Mouse (Mus musculus) cortical plate, adult 2 months (tissue): Measurements from ENCODE around the gene Cog3. TPM values are rescaled to one million over a fixed set of nuclear protein-coding genes. Genes with fewer than 3 reads are reported as not detected.

Experiments
- H3K27ac ChIP-seq: fragments of 200-500 bp; 2 replicates; pipeline ENCODE4 v1.5.1; 2012; ENCODE audit warnings: low read length, control low read depth, inconsistent platforms; ENCODE audit not compliant: insufficient read depth
- H3K4me1 ChIP-seq: fragments of 200-500 bp; 2 replicates; pipeline ENCODE4 v1.6.1; 2011; ENCODE audit warnings: low read length; ENCODE audit not compliant: control insufficient read depth, insufficient read depth
- H3K4me3 ChIP-seq: fragments of 200-500 bp; 2 replicates; pipeline ENCODE4 v1.5.1; 2011; ENCODE audit warnings: mild to moderate bottlenecking, low read length, control low read depth; ENCODE audit not compliant: insufficient read depth
- CTCF ChIP-seq: fragments of 200-500 bp; IDR thresholded peaks from 2 replicates; pipeline ENCODE4 v1.5.1; 2011; ENCODE audit warnings: mild to moderate bottlenecking, control low read depth, low read length; ENCODE audit not compliant: insufficient read depth; ENCODE audit errors: extremely low read depth
- POLR2A ChIP-seq: fragments of 200-500 bp; IDR thresholded peaks from 2 replicates; pipeline ENCODE4 v1.6.1; 2011; ENCODE audit warnings: mild to moderate bottlenecking, low read length, control low read depth; ENCODE audit not compliant: insufficient read depth; ENCODE audit errors: extremely low read depth
- polyA plus RNA-seq: library from polyadenylated mRNA; depleted of rRNA; stranded (reverse); fragments of >200 nt; gene quantifications from 2 replicates; pipeline ENCODE4 v1.2.3, GENCODE M21; 2012; rRNA removed

Gene Cog3
- polyA plus RNA-seq, result 24.3 and 24.4 TPM in 2 replicates

- peak within 1 kb of the TSS; percentile 85 for H3K4me3 ChIP-seq
- H3K27ac ChIP-seq, result peak within 1 kb of the TSS; percentile 50
Measured at GRCm38 (mm10) chr14:75753991-75754817, at the start of gene Cog3. TSS of gene Cog3 (minus strand) at chr14:75754517.

GRCm38 (mm10) chr14:75797769-75798386, 43.6 kb upstream of the Cog3 start:
- Histone ChIP-seq H3K4me3 (no peak overlapping the region), H3K4me1 (0 out of 2 replicates have a peak, but pooled peaks cover 1% of the 10 kb centered on the region), H3K27ac (no peak overlapping the region)
- TF ChIP-seq CTCF, result no peak
- no peak for TF ChIP-seq POLR2A

More at GRCm38 (mm10) chr14:75753991-75754817, at the start of gene Cog3:
- peaks cover 10% of the 10 kb centered on the region for H3K4me1 ChIP-seq
- TF ChIP-seq CTCF, result no peak
- 0 out of 2 replicates have a peak, but pooled peaks have one; percentile 26 for TF ChIP-seq POLR2A

- TF ChIP-seq CTCF, result no peak
- TF ChIP-seq POLR2A, result no peak
- no peak overlapping the region for H3K27ac ChIP-seq
- 0 out of 2 replicates have a peak, but pooled peaks cover 1% of the 10 kb centered on the region for H3K4me1 ChIP-seq
- H3K4me3 ChIP-seq, result no peak overlapping the region
Measured at GRCm38 (mm10) chr14:75795918-75796317, 41.6 kb upstream of the Cog3 start.

- no peak overlapping the region for H3K27ac ChIP-seq
- 0 out of 2 replicates have a peak, but pooled peaks cover 1% of the 10 kb centered on the region for H3K4me1 ChIP-seq
- no peak overlapping the region for H3K4me3 ChIP-seq
- TF ChIP-seq CTCF (no peak), POLR2A (no peak)
Measured at GRCm38 (mm10) chr14:75794726-75795125, 40.4 kb upstream of the Cog3 start.

- Histone ChIP-seq H3K4me1 (0 out of 2 replicates have a peak, but pooled peaks cover 1% of the 10 kb centered on the region), H3K27ac (no peak overlapping the region), H3K4me3 (no peak overlapping the region)
- TF ChIP-seq CTCF, result no peak
- no peak for TF ChIP-seq POLR2A
Measured at GRCm38 (mm10) chr14:75794324-75794723, 40.0 kb upstream of the Cog3 start.

GRCm38 (mm10) chr14:75793110-75793509, 38.8 kb upstream of the Cog3 start:
- TF ChIP-seq POLR2A (no peak), CTCF (no peak)
- Histone ChIP-seq H3K4me1 (0 out of 2 replicates have a peak, but pooled peaks cover 1% of the 10 kb centered on the region), H3K4me3 (no peak overlapping the region), H3K27ac (no peak overlapping the region)

- no peak overlapping the region for H3K27ac ChIP-seq
- no peak overlapping the region for H3K4me3 ChIP-seq
- H3K4me1 ChIP-seq, result peaks cover 1% of the 10 kb centered on the region; the same call in 1 of the 2 replicates
- TF ChIP-seq CTCF (no peak), POLR2A (no peak)
Measured at GRCm38 (mm10) chr14:75791372-75791771, 37.1 kb upstream of the Cog3 start.

GRCm38 (mm10) chr14:75790411-75790996, 36.2 kb upstream of the Cog3 start:
- Histone ChIP-seq H3K4me1 (no peaks in the 10 kb centered on the region; the same call in 1 of the 2 replicates), H3K27ac (no peak overlapping the region), H3K4me3 (no peak overlapping the region)
- TF ChIP-seq POLR2A (no peak), CTCF (no peak)

- Histone ChIP-seq H3K27ac (no peak overlapping the region), H3K4me3 (no peak overlapping the region), H3K4me1 (no peaks in the 10 kb centered on the region; the same call in 1 of the 2 replicates)
- TF ChIP-seq CTCF, result no peak
- TF ChIP-seq POLR2A, result no peak
Measured at GRCm38 (mm10) chr14:75789291-75789690, 35.0 kb upstream of the Cog3 start.
